Mouse (Mus musculus): Measurements from ENCODE around the gene Pgpep1l.

DNA sequence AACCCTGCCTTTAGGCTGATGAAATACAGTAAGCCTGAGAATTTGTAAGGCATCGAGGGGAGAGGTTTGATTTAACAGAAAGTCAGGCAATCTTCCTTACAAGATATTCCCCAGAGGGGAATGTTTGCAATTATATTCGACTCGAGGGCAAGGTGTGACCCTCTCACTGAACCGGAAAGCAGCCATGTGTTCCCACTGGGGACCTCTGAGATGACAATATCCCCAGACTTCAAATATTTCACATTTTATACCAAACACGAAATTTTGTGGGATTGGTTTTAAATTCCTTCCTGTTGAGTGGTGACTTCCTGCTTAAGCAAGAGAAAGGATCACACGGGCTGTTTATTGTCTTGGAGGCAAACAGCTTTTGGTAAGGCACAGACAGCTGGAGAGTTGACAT is 2.7 kb upstream of the Pgpep1l start:
- TF ChIP-seq CTCF (IDR thresholded peaks at IDR 0.05; ENCODE audit: control insufficient read depth, insufficient read depth, insufficient read length) (no peak), MAX (IDR thresholded peaks at IDR 0.05) (peak; percentile 62), FOSL1 (IDR thresholded peaks at IDR 0.05; ENCODE audit: insufficient read depth, low read length, poor library complexity, severe bottlenecking) (no peak), CEBPB (IDR thresholded peaks at IDR 0.05; ENCODE audit: low read depth) (peak; percentile 63), USF1 (IDR thresholded peaks at IDR 0.05; ENCODE audit: low read depth) (no peak), MYOG (IDR thresholded peaks at IDR 0.05; ENCODE audit: control insufficient read depth, extremely low read depth, insufficient read length) (no peak), MYOD1 (IDR thresholded peaks at IDR 0.05; ENCODE audit: control insufficient read depth, insufficient read length, low read depth) (peak; percentile 48)
